ENCODE assay signal across 9 mouse cellular contexts in the genomic region with DNA sequence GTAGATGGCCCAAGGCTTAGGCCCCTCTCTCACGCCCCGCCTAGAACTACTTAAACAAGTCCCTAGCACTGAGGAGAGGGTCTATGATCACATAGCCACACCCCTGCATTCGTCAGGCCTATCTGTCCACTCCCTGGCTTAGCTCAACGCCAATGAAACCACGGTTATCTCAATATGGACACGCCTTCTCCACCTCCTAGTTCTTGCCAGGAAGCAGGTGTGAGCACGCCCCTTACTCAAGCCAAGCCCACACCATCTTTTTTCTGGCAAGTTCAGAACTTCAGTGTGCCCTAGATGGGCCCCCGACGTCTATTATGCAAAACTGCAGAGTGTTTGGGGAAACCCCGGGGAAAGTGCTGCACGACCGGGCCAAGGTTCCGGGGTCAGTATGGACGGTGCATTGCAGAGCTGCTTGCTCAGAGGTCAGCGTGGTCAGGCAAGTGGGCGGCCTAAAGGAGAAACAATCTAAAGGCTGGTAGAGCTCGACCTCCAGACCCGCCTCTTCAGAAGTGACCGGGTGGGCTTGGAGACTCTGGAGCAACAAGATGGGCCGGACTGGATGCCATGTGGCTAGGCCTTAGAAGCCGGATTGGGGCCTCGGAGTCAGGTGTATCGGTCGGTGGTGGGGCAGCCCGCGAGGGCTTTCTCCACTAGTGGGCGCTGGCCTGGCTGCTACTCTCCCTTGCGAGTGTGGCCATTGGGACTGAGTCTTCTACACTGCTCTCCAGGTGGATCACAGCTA. TPM values are rescaled to one million over a fixed set of nuclear protein-coding genes. Genes with fewer than 3 reads are reported as not detected.
DNase-seq lines count a peak whose midpoint lies in the region; ATAC-seq lines count a peak whose summit lies in the region.
"Had no signal": no experiment of that assay in that cellular context is flagged by ENCODE, and none has a peak within 500 bp of the region (broad histone marks: within the 10 kb centered on the region; RNA-seq: fewer than 3 reads in every experiment).

Noxa1 (minus strand) TSS at position 41 of the 742 bp plus-strand sequence.

- DNase-seq in kidney, adult 18-20 months: no peak
- peak; percentile 31 for DNase-seq in limb, embryonic 11.5 days (ENCODE audit: low spot score)
- DNase-seq in adipocyte (ENCODE audit: low spot score): no peak
- no peak for DNase-seq in right cerebral cortex, postnatal 4 days
- no peak for DNase-seq in spleen, postnatal 36 days (ENCODE audit: low spot score in 2 of 2)
- DNase-seq: adrenal gland, postnatal 25 days had no signal

- ATAC-seq in kidney, embryonic 15.5 days (replicated peaks; ENCODE audit: low FRiP score): peak; percentile 86
- ATAC-seq in common myeloid progenitor, adult 5-6 weeks (replicated peaks; ENCODE audit: low read depth, poor library complexity, severe bottlenecking): peak; percentile 71
- ATAC-seq in limb, embryonic 11.5 days (ENCODE audit: insufficient number of reproducible peaks, low FRiP score, low TSS enrichment, low read depth): peak; percentile 67; the same call in 1 of the 2 replicates
- no peak for ATAC-seq in neural tube, embryonic 15.5 days (ENCODE audit: low FRiP score)

- H3K27me3 ChIP-seq in kidney, embryonic 15.5 days: peaks cover 28% of the 10 kb centered on the region
- peaks cover 9% of the 10 kb centered on the region; the same call in 1 of the 2 replicates for H3K27me3 ChIP-seq in limb, embryonic 11.5 days (ENCODE audit: control insufficient read depth, insufficient read depth, low read length)
- H3K27me3 ChIP-seq in neural tube, embryonic 15.5 days (replicated peaks): peaks cover 7% of the 10 kb centered on the region

- no peaks in the 10 kb centered on the region for H3K9me3 ChIP-seq in kidney, embryonic 15.5 days (replicated peaks)
- H3K9me3 ChIP-seq in limb, embryonic 11.5 days (ENCODE audit: control insufficient read depth, low read length): no peaks in the 10 kb centered on the region
- no peaks in the 10 kb centered on the region for H3K9me3 ChIP-seq in neural tube, embryonic 15.5 days (replicated peaks)

- no peaks in the 10 kb centered on the region for H3K36me3 ChIP-seq in kidney, embryonic 15.5 days
- H3K36me3 ChIP-seq in limb, embryonic 11.5 days (ENCODE audit: control insufficient read depth, insufficient read depth, low read length): no peaks in the 10 kb centered on the region
- H3K36me3 ChIP-seq in neural tube, embryonic 15.5 days: no peaks in the 10 kb centered on the region

- peak within 1 kb of the TSS; percentile 57 for H3K4me2 ChIP-seq in kidney, embryonic 15.5 days
- peak within 1 kb of the TSS; percentile 27; the same call in 1 of the 2 replicates for H3K4me2 ChIP-seq in limb, embryonic 11.5 days (ENCODE audit: low read depth, severe bottlenecking)
- 0 out of 2 replicates have a peak within 1 kb of the TSS, but pooled peaks have one; percentile 3 for H3K4me2 ChIP-seq in neural tube, embryonic 15.5 days

- peak within 1 kb of the TSS; percentile 29 for H3K4me3 ChIP-seq in kidney, embryonic 15.5 days (replicated peaks)
- no peak within 1 kb of the TSS for H3K4me3 ChIP-seq in limb, embryonic 11.5 days (ENCODE audit: low read depth, low read length)
- no peak within 1 kb of the TSS for H3K4me3 ChIP-seq in neural tube, embryonic 15.5 days (replicated peaks)

- H3K9ac ChIP-seq in kidney, embryonic 15.5 days: no peak within 1 kb of the TSS
- no peak within 1 kb of the TSS for H3K9ac ChIP-seq in limb, embryonic 11.5 days (ENCODE audit: low read length)
- no peak within 1 kb of the TSS for H3K9ac ChIP-seq in neural tube, embryonic 15.5 days (replicated peaks)

- peaks cover 14% of the 10 kb centered on the region; the same call in 1 of the 2 replicates for H3K4me1 ChIP-seq in kidney, embryonic 15.5 days
- H3K4me1 ChIP-seq in limb, embryonic 11.5 days (ENCODE audit: control insufficient read depth, insufficient read depth, low read length): no peaks in the 10 kb centered on the region
- no peaks in the 10 kb centered on the region for H3K4me1 ChIP-seq in neural tube, embryonic 15.5 days

- no peak within 1 kb of the TSS for H3K27ac ChIP-seq in kidney, embryonic 15.5 days
- no peak within 1 kb of the TSS for H3K27ac ChIP-seq in limb, embryonic 11.5 days (replicated peaks; ENCODE audit: low read depth, low read length)
- no peak within 1 kb of the TSS for H3K27ac ChIP-seq in neural tube, embryonic 15.5 days (replicated peaks)

- 44% methylated on average over 28 of the region's 28 CpGs for WGBS in kidney, embryonic 15.5 days
- 44% methylated on average over 28 of the region's 28 CpGs for WGBS in limb, embryonic 11.5 days
- WGBS in neural tube, embryonic 15.5 days: 51% methylated on average over 28 of the region's 28 CpGs

RNA-seq across cellular contexts. Expression of gene Noxa1, which starts in this region (rescaled TPM):
- polyA plus RNA-seq in kidney, embryonic 15.5 days (2015; fragmentation: Nextera tagmentation; extraction: Ambion mirVana): 0.77 and 1.1 TPM in 2 replicates
- 0.09 TPM in 1 of 2 replicates, not detected in the other for total RNA-seq in common myeloid progenitor, adult 5-6 weeks (2017)
- 0.24 TPM in 1 of 2 replicates, not detected in the other for polyA plus RNA-seq in limb, embryonic 11.5 days (2014; fragmentation: Nextera tagmentation; extraction: Ambion mirVana)
- polyA plus RNA-seq in neural tube, embryonic 15.5 days (2015; fragmentation: Nextera tagmentation; extraction: Ambion mirVana): 0.52 TPM in 1 of 2 replicates, not detected in the other
- total RNA-seq: adrenal gland, postnatal 25 days had no signal

Comparison
In these comparisons a context has a peak if more than half of its experiments do, and no peak if none do; other contexts are left out.
1. Peak in ATAC-seq in common myeloid progenitor, adult 5-6 weeks; RNA of the gene not detected or under 1 TPM.
2. Peak in DNase-seq, ATAC-seq and H3K4me2 ChIP-seq in limb, embryonic 11.5 days; RNA of the gene not detected or under 1 TPM.
3. H3K4me2 ChIP-seq: peak in every context shown above with its lines; median percentile 57 in kidney, embryonic 15.5 days; 27 in limb, embryonic 11.5 days; 3 in neural tube, embryonic 15.5 days.